Mouse (Mus musculus) macrophage (primary cell): ENCODE results near the gene Armc7. TPM values are rescaled to one million over a fixed set of nuclear protein-coding genes. Genes with fewer than 3 reads are reported as not detected.

ENCODE experiments used
- H3K27ac ChIP-seq: fragments of 350-480 bp; formaldehyde crosslinking; 2 replicates; pipeline ENCODE4 v1.9.0; 2021
- H3K36me3 ChIP-seq: fragments of 350-480 bp; formaldehyde crosslinking; 2 replicates; pipeline ENCODE4 v1.9.0; 2021; ENCODE audit errors: inconsistent target
- H3K4me3 ChIP-seq: fragments of 350-480 bp; formaldehyde crosslinking; 2 replicates; pipeline ENCODE4 v1.9.0; 2021; ENCODE audit errors: inconsistent target
- H3K79me2 ChIP-seq: fragments of 350-480 bp; formaldehyde crosslinking; 2 replicates; pipeline ENCODE4 v1.9.0; 2021; ENCODE audit errors: inconsistent target
- WGBS: methylation state at CpG from one replicate; pipeline ENCODE4 v1.1.7; 2026; ENCODE audit warnings: inconsistent platforms; ENCODE audit not compliant: missing documents; 5-methylcytosine and 5-hydroxymethylcytosine counted together
- polyA plus RNA-seq: library from polyadenylated mRNA; stranded (reverse); fragments of 250-400 nt; gene quantifications from 3 replicates; pipeline ENCODE4 v1.2.4, GENCODE M21; 2018; ENCODE audit warnings: inconsistent platforms

Gene Armc7
- polyA plus RNA-seq, 1 experiment from 2014 or later: 22.9 TPM

- Histone ChIP-seq H3K36me3 (peaks cover 9% of the 10 kb centered on the region), H3K27ac (peak overlapping the region; percentile 52), H3K4me3 (peak overlapping the region; percentile 5; the same call in 1 of the 2 replicates), H3K79me2 (peaks cover 34% of the 10 kb centered on the region)
- 69% methylated on average over 9 of the region's 10 CpGs for WGBS
Measured at GRCm38 (mm10) chr11:115536856-115537568, 61.5 kb downstream of the Armc7 start.

- 78% methylated on average over 2 of the region's 2 CpGs for WGBS
Measured at GRCm38 (mm10) chr11:115538045-115538444, 62.6 kb downstream of the Armc7 start.

More at GRCm38 (mm10) chr11:115538045-115538444, 62.6 kb downstream of the Armc7 start:
- no peaks in the 10 kb centered on the region for H3K36me3 ChIP-seq
- no peak overlapping the region for H3K4me3 ChIP-seq
- H3K27ac ChIP-seq: no peak overlapping the region
- H3K79me2 ChIP-seq: peaks cover 23% of the 10 kb centered on the region

Other genes starting within 250 kb of the Armc7 start
- not detected in 3 replicates for gene Grin2c, start 208.4 kb upstream of the Armc7 start, polyA plus RNA-seq
- 2.3 to 6.0 TPM (median 4.3 TPM) in 3 replicates for gene Fdxr, start 198.6 kb upstream of the Armc7 start, polyA plus RNA-seq
- gene Fads6, start 178.0 kb upstream of the Armc7 start, polyA plus RNA-seq: 0.52 to 1.4 TPM (median 0.90 TPM) in 3 replicates
- not detected in 3 replicates for gene Otop2, start 168.5 kb upstream of the Armc7 start, polyA plus RNA-seq
- gene Ush1g, start 153.6 kb upstream of the Armc7 start, polyA plus RNA-seq: not detected in 3 replicates
- not detected in 3 replicates for gene Otop3, start 140.9 kb upstream of the Armc7 start, polyA plus RNA-seq
- gene Hid1, start 107.9 kb upstream of the Armc7 start, polyA plus RNA-seq: not detected in 3 replicates
- gene Cdr2l, start 93.8 kb upstream of the Armc7 start, polyA plus RNA-seq: 0.06 TPM in 1 of 3 replicates, not detected in the others
- 33.0 to 43.0 TPM (median 39.2 TPM) in 3 replicates for gene Mrpl58, start 71.9 kb upstream of the Armc7 start, polyA plus RNA-seq
- 377 to 621 TPM (median 390 TPM) in 3 replicates for gene Atp5h, start 55.7 kb upstream of the Armc7 start, polyA plus RNA-seq
- 13.7 to 21.3 TPM (median 17.9 TPM) in 3 replicates for gene Kctd2, start 55.5 kb upstream of the Armc7 start, polyA plus RNA-seq
- gene Trim80, start 35.1 kb upstream of the Armc7 start, polyA plus RNA-seq: not detected in 3 replicates
- gene Slc16a5, start 13.2 kb upstream of the Armc7 start, polyA plus RNA-seq: not detected in 3 replicates
- gene Nt5c, start 16.2 kb downstream of the Armc7 start, polyA plus RNA-seq: 54.5 to 73.7 TPM (median 60.1 TPM) in 3 replicates
- 68.8 to 166 TPM (median 152 TPM) in 3 replicates for gene Jpt1, start 38.7 kb downstream of the Armc7 start, polyA plus RNA-seq
- 229 to 319 TPM (median 316 TPM) in 3 replicates for gene Sumo2, start 60.6 kb downstream of the Armc7 start, polyA plus RNA-seq
- gene Nup85, start 88.8 kb downstream of the Armc7 start, polyA plus RNA-seq: 11.4 to 41.8 TPM (median 14.7 TPM) in 3 replicates
- gene Mrps7, start 128.3 kb downstream of the Armc7 start, polyA plus RNA-seq: 21.1 to 35.5 TPM (median 25.6 TPM) in 3 replicates
- gene Gga3, start 128.4 kb downstream of the Armc7 start, polyA plus RNA-seq: 15.8 to 69.3 TPM (median 37.7 TPM) in 3 replicates
- 24.9 to 57.5 TPM (median 29.7 TPM) in 3 replicates for gene Mif4gd, start 137.3 kb downstream of the Armc7 start, polyA plus RNA-seq
- 14.9 to 26.4 TPM (median 17.0 TPM) in 3 replicates for gene Slc25a19, start 152.6 kb downstream of the Armc7 start, polyA plus RNA-seq
- gene Grb2, start 232.9 kb downstream of the Armc7 start, polyA plus RNA-seq: 265 to 522 TPM (median 418 TPM) in 3 replicates